Mouse (Mus musculus) cerebellum, adult 9-10 months (tissue): ENCODE measurements at regions not wholly inside any gene's neighbourhood (a gene's known extent, or its start where the extent isn't known, plus 50 kb on each side); places are given as distances from the start of the nearest gene placed in this dataset.

ENCODE experiments used
- DNase-seq: peaks from one replicate; pipeline ENCODE4 v3.0.0; 2022

DNA sequence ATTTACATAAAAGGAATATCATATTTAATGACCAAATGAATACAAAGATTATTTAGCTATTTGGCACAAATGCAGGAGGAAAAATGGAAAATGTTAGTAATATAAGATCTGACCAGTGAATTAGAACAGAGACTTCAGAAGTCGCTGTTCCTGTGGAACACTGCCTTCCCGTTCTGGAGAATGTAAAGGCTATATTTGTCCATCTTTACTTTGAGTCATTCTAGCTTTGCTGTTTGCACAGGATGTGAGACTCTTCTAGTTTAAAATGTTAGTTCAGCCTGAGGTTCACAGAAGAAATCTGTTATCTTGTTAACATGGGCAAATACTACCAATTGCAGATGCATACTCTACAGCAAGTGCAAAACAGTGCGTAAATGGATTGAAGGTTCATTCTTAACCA lies 418.5 kb upstream of the Adgrl2 start:
- DNase-seq: no peak

DNA sequence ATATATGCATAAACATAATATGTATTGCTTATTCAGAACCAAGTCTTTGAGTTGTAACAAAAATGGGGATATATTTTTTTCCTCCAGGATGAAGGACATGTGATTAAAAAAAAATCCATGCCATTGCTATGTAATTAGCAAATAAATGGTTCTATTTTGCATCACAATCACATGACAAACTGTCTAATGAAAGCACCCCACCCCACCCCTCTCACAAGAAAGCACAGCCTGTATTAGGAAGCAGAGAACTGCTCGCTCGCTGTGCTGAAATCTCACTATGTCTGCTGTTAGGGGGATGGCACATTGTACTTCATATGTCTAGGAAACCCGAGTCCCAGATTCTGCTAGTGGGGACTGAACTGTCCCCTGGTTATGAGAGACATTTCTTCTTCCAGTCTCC lies 415.5 kb upstream of the Adgrl2 start:
- DNase-seq: no peak

- no peak for DNase-seq
Observed at GRCm38 (mm10) chr3:149404691-149405090, 414.3 kb upstream of the Adgrl2 start.

- DNase-seq: no peak
Observed at GRCm38 (mm10) chr3:149402496-149402895, 412.1 kb upstream of the Adgrl2 start.

DNA sequence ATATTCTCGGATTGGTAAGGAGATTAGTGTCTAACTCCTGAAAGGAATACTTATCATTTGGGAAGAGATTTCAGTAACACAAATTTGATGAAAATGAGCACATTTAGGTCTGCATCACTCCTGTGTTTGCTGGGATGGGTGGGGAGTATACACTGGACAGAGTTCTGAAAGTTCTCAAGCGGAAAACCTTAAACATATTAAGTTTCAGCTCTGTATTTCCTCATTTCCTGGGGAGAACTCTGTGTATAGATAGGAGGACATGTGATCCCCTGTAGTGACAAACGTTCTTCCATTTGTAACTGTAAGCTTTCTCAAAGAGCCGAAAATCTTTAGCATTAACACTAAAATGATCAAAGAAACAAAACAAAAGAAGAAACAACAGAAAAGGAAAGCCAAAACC lies 404.7 kb upstream of the Adgrl2 start:
- DNase-seq: no peak

DNA sequence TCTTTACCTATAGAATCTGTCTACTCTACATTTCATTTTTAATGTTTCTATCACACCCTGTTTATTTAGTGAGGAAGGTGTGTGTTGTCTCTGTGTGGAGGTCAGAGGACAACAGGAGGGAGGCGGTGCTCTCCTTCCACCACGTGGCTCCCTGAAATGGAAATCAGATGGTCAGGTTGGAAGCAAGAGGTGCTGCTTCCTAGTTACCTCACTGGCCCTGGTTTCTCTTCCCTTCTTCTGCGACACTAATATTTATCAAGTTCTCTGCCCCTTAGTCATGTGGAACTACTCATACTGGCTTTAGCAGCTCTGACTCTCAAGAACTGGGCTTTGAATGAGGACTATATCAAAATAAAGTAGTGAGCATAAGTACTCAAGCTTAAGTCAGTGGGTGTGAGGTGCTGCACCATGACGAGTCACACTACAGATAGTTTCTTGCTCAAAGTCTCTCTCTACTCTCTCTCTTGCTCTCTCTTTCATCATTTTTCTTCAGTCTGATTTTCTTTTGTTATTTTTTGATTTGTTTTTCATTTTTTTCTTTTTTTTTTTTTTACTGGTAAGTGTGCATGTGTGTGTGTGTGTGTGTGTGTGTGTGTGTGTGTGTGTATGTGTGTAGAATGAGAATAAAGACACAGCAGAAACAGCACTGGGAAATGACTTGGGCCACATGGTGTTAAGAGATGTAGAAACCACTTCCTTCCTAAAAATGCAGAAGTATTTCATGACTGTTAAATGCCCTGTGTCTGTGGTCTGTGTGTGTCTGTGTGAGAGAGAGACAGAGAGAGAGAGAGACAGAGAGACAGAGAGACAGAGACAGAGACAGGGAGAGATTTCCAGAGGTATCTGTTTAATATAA lies 403.2 kb upstream of the Adgrl2 start:
- DNase-seq: no peak

- no peak for DNase-seq
Observed at GRCm38 (mm10) chr3:149392164-149392563, 401.8 kb upstream of the Adgrl2 start.

DNA sequence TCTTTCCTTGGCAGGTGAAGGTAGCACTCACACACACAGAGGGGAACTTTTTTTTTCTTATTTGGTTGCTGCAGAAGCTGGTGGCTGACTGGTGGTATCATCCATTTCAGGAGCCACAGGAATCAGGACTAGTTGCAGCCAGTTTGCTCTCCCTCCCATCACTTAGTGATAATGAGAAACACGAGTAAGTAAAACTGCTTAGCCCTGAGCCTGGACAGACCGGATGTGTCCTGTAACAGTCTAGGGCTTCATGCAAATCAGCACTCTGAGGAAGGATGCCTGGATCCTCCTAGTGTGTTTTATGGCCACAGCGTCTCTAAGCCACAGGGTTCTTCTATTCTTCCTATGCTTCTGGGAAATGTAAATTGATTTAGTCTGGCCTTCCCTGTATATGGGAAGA lies 397.2 kb upstream of the Adgrl2 start:
- DNase-seq: no peak

GRCm38 (mm10) chr3:149386027-149386426 lies 395.7 kb upstream of the Adgrl2 start:
- DNase-seq: no peak

DNA sequence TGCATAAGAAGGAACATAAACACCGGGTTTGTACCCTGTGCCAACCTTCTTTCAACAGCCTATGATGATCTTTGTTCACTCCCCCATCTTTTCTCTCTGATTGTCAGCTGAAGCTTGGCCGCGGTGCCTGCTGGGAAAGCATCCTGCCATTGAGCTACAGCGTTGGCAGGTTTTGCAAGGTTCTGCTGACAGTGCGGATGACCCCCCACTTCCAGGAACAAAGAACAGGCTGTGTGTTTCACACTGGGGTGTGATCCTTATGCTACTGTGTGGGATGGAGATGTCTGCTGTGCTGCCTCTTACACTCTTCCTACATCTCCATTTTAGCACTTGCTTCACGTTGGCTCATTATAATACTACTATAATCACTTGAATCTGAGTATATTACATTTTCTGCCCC lies 395.0 kb upstream of the Adgrl2 start:
- DNase-seq: no peak

DNA sequence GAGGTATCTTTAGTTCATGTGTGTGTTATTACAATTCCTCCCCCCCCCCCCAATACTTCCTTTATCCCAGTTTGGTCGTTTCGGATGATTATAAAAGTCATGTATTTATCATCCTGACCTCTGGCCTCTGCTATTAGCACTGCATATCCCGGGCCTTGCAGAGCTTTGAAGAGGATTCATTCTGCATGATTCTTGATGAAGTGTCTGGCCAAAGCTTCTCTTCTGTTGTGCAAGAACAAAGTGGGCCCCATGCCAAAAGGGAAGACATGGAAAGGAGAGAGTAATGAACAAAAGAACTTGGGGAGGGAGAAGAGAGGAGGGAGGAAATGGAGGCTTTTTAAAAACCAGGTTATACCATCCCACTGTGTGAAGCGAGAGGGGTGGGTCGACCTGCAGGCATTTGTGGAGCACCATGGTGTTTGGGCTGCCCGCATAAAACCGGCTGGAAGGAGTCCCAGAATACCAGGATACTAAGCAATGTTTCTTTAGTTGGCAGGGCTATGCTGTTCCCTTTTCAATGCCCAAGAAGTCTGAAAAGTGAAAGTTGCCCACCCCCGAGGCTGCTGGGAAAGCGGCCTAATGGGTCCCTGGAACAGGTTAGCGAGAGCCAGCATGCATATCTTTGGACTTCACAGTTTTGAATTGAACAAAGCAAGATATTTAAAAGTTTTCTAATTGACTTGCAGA lies 391.3 kb upstream of the Adgrl2 start:
- no peak for DNase-seq

DNA sequence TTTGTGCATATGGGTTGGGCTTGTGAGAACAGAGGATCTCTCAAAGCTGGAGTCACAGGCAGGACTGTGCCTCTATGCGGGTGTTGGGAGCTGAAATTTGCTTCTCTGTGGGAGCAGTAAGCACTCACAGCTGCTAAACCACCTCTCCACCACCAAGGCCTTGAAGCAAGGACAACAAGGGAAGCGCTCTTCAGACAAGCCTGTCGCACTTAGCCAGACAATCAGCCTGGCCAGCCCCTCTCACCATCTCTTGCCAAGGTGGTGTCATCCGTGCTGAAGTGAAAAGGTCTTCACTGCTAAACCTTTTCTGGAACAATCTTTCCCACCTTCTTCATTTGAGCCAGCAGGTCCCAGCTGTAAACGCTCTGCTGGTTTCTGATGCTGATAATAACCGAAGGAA lies 390.7 kb upstream of the Adgrl2 start:
- DNase-seq: no peak

DNA sequence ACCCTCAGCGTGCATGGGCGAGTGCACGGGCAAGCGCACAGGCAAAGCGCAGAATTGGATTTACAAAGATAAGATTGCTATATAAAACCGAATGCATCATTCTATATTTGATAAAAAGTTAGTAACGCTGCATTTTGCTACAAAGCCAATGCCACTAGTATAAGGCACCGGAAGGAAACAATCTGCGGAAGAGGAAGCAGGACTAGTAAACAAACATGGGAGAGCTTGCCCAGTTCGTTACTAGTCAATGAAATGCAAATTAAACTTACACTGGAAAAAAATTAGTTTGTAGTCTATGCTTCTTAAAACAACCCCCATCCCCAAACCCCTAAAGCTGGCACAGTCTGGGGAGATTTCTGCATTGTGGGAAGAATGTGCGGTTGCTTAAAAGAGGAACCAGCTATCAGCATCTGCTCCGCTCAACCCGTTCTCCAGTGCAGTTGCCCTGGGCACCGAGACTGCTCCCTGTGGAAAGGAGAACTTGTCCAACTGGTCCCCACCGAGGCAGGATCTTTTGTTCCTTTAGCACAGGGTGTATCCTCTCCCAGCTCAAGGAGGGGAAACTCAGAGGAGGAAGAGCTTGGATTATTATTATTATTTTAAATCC lies 389.6 kb upstream of the Adgrl2 start:
- DNase-seq: no peak

DNA sequence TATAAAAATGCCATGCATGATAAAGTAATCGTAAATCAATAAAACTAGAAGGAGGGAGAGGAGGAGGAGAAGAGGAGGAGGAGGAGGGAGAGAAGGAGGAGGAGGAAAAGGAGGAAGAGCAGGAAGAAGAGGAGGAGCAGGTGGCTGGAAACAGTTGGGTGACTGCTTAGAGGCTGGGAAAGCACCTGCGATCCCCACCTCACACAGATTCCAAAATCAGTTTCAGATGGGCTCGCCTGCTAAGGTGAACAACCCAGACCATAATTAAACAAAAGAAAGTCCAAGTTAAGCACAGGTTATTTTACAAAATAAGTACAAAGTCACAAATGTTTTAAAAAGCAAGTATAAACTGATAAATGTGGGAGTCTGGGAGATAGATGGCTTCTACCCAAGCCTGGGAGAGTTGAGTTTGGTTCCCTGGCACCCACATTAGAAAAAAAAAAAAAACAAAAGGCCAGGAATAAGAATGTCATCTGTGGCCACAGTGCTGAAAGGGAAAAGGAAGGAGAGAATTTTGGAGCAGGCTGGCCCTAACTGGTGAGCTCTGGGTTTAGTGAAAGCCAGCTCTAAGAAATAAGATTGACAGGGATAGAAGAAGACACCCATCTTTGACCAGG lies 389.0 kb upstream of the Adgrl2 start:
- DNase-seq: no peak

- DNase-seq: no peak
Observed at GRCm38 (mm10) chr3:149371439-149371838, 381.1 kb upstream of the Adgrl2 start.

- DNase-seq: no peak
Observed at GRCm38 (mm10) chr3:149370517-149371227, 380.3 kb upstream of the Adgrl2 start.

DNA sequence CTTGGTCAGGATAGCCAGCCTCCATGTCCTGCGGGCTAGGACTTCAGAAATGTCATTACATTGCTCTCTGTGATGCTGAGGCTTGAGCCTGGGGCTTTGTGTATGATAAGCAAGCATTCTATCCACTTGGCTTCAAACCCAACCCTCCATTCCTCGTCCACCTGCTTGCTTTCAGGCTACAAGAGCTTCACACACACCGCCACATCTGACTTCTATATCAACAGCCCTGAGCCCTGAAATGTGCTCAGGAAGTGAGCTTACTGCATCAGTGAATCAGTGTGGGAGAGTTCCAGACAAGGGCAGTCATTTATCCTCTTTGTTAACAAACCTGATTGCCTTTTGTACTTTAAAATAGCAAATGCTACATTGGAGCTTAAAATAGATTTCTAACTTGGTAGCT lies 377.5 kb upstream of the Adgrl2 start:
- no peak for DNase-seq

GRCm38 (mm10) chr3:149360164-149360563 lies 369.8 kb upstream of the Adgrl2 start:
- no peak for DNase-seq

DNA sequence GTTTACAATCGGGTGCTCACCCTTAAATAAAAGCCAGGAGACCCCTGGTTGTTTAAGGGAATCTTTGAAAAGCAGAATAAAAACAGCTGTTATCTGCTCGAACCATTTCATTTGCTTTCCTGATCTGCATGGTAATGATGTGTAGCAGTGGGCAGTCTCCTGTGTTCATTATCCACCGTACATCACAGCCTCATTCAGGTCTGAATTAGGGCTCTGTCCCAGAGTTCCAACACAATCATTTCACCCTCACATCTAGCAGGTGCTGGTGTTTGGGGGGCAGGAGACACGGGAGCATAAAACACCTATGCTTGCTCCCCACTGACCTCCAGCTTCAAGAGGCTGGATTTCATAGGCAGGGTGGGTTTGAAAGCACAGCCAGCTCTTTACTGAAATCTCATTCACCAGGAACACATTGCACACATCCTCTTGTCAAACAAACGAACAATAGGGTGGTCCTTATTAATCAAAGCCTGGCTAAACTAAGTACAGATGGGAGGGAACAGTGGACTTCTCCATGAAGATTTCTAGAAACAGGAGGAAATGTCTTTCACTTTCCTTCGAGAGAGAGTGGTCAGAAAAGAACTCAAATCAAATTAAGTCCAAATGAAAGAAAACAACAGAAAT lies 368.3 kb upstream of the Adgrl2 start:
- DNase-seq: no peak

- DNase-seq: no peak
Observed at GRCm38 (mm10) chr3:149357903-149358569, 367.7 kb upstream of the Adgrl2 start.

DNA sequence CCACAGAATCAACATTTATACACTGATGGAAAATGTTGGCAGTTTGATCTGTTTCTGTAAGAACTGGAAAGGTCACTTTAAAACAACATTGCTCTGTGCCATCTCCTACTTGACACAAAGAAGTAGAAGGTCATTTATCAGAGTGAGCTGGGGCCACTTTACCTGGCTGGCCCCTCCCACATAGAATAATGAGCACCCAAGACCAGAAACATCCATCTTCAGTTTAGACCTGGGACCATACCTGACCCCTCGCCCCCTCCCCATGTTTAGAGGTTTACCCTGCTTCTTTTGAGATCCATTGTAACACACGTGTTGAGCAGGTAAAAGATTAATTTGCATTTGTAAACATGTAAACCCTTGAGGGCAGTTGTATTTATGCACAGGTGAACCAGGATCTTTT lies 366.8 kb upstream of the Adgrl2 start:
- no peak for DNase-seq

- no peak for DNase-seq
Observed at GRCm38 (mm10) chr3:149355362-149355761, 365.0 kb upstream of the Adgrl2 start.
